Mouse (Mus musculus) liver, adult 2 months (tissue): ENCODE results near the gene Gm20388. TPM values are rescaled to one million over a fixed set of nuclear protein-coding genes. Genes with fewer than 3 reads are reported as not detected.
A peak's percentile ranks its signal among the peaks of the same experiment; 100 is the strongest.

Experiments used
- DNase-seq: peaks from one replicate; pipeline ENCODE4 v3.0.0-alpha.2; 2011; ENCODE audit warnings: low read depth, low spot score; ENCODE audit errors: extremely low read depth
- H3K27ac ChIP-seq: fragments of 200-500 bp; replicated peaks from 2 replicates; pipeline ENCODE4 v1.5.1; 2012; ENCODE audit warnings: low read depth, mild to moderate bottlenecking, control low read depth, inconsistent platforms, low read length; ENCODE audit not compliant: insufficient read depth
- H3K27me3 ChIP-seq: fragments of 200-500 bp; 2 replicates; pipeline ENCODE4 v1.6.1; 2012; ENCODE audit warnings: mild to moderate bottlenecking, moderate library complexity, low read length, inconsistent platforms; ENCODE audit not compliant: control insufficient read depth, insufficient read depth
- H3K36me3 ChIP-seq: fragments of 200-500 bp; 2 replicates; pipeline ENCODE4 v1.6.1; 2012; ENCODE audit warnings: low read length, inconsistent platforms; ENCODE audit not compliant: control insufficient read depth, insufficient read depth
- H3K4me1 ChIP-seq: fragments of 200-500 bp; 2 replicates; pipeline ENCODE4 v1.6.1; 2011; ENCODE audit warnings: low read length; ENCODE audit not compliant: control insufficient read depth, insufficient read depth
- H3K4me3 ChIP-seq: fragments of 200-500 bp; 2 replicates; pipeline ENCODE4 v1.5.1; 2011; ENCODE audit warnings: low read depth, mild to moderate bottlenecking, control low read depth, low read length, moderate library complexity; ENCODE audit not compliant: insufficient read depth
- H3K79me2 ChIP-seq: fragments of 200-500 bp; 2 replicates; pipeline ENCODE4 v1.6.1; 2012; ENCODE audit warnings: inconsistent platforms, mild to moderate bottlenecking, low read length, moderate library complexity; ENCODE audit not compliant: control insufficient read depth, insufficient read depth
- H3K9ac ChIP-seq: fragments of 200-500 bp; 2 replicates; pipeline ENCODE4 v1.6.1; 2012; ENCODE audit warnings: low read depth, mild to moderate bottlenecking, control low read depth, inconsistent platforms, low read length
- CTCF ChIP-seq: fragments of 200-500 bp; IDR thresholded peaks from 2 replicates; pipeline ENCODE4 v1.5.1; 2011; ENCODE audit warnings: low read depth, low read length, control low read depth
- POLR2A ChIP-seq: fragments of 200-500 bp; IDR thresholded peaks from 2 replicates; pipeline ENCODE4 v1.6.1; 2011; ENCODE audit warnings: low read length, control low read depth; ENCODE audit not compliant: insufficient read depth; ENCODE audit errors: extremely low read depth
- WGBS: fragments of 180-500 bp; shearing (Covaris S2); methylation state at CpG from one replicate; pipeline ENCODE4 v1.1.7; 2018; 5-methylcytosine and 5-hydroxymethylcytosine counted together
- polyA plus RNA-seq: library from polyadenylated mRNA; depleted of rRNA; stranded (reverse); fragments of >200 nt; gene quantifications from 2 replicates; pipeline ENCODE4 v1.2.3, GENCODE M21; 2012
- total RNA-seq: library from RNA; depleted of rRNA; stranded (reverse); fragments of >200 nt; gene quantifications from 2 replicates; pipeline ENCODE4 v1.2.3, GENCODE M21; 2014

Gm20388 gene
- total and polyA plus RNA-seq, 2 experiments: 6.4 to 19.9 TPM

DNA sequence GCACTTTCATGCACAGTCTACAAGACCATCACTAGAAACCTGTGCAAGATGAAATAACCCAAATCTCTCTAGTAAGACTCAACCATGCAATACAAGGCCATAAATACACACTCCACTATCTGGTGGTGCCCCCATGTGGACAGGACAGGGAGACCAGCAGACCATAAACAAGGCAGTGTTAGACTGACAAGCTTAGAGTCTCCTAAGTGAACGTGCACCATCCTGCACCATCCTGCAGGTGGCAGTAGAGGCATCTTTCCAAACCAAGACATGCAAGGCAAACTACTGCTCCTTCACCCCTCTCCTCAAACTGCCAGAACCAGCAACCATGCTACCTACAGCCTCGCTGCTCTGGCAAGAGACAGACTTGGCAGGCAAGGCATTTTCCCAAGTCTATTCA lies 4014.1 kb downstream of the Gm20388 start:
- Histone ChIP-seq H3K36me3 (peaks cover 12% of the 10 kb centered on the region; the same call in 1 of the 2 replicates), H3K27me3 (no peaks in the 10 kb centered on the region), H3K4me3 (no peak overlapping the region; the same call in 1 of the 2 replicates), H3K9ac (no peak overlapping the region), H3K4me1 (no peaks in the 10 kb centered on the region), H3K79me2 (no peaks in the 10 kb centered on the region), H3K27ac (no peak overlapping the region)
- DNase-seq: peak; percentile 65
- TF ChIP-seq CTCF (peak; percentile 85), POLR2A (no peak)
- 15% methylated on average over 2 of the region's 2 CpGs for WGBS

DNA sequence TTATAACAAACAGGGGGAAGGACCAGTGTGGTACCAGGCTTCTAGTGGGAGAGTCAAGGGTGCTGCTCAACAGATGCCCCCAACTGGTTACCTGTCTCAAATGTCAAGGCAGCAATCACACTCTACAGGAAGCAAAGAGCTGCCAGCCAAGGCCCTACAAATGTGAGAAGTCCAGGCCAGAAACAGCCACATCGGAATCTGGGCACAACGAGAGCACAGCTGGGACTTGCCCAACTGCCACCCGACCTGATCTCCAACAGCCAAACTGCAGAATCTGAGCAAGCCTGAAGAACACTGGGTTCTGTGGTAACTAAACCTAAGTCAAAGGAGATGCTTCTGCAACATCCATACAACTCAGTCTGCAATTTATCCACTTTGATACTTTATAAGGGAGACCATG lies 4015.0 kb downstream of the Gm20388 start:
- 86% methylated on average over 3 of the region's 3 CpGs for WGBS
- TF ChIP-seq POLR2A: no peak
- TF ChIP-seq CTCF: no peak
- Histone ChIP-seq H3K36me3 (peaks cover 15% of the 10 kb centered on the region; the same call in 1 of the 2 replicates), H3K27ac (no peak overlapping the region), H3K4me3 (no peak overlapping the region), H3K27me3 (no peaks in the 10 kb centered on the region), H3K4me1 (no peaks in the 10 kb centered on the region), H3K79me2 (no peaks in the 10 kb centered on the region), H3K9ac (no peak overlapping the region)
- DNase-seq: no peak

GRCm38 (mm10) chr8:123929026-123929425 lies 4018.4 kb downstream of the Gm20388 start:
- no peak for DNase-seq
- H3K9ac ChIP-seq: no peak overlapping the region
- H3K27ac ChIP-seq: no peak overlapping the region
- peaks cover 17% of the 10 kb centered on the region for H3K36me3 ChIP-seq
- no peak for TF ChIP-seq POLR2A
- no peak for TF ChIP-seq CTCF
- no peaks in the 10 kb centered on the region for H3K79me2 ChIP-seq
- H3K4me1 ChIP-seq: no peaks in the 10 kb centered on the region
- 88% methylated on average over 7 of the region's 7 CpGs for WGBS
- no peaks in the 10 kb centered on the region for H3K27me3 ChIP-seq
- H3K4me3 ChIP-seq: no peak overlapping the region

DNA sequence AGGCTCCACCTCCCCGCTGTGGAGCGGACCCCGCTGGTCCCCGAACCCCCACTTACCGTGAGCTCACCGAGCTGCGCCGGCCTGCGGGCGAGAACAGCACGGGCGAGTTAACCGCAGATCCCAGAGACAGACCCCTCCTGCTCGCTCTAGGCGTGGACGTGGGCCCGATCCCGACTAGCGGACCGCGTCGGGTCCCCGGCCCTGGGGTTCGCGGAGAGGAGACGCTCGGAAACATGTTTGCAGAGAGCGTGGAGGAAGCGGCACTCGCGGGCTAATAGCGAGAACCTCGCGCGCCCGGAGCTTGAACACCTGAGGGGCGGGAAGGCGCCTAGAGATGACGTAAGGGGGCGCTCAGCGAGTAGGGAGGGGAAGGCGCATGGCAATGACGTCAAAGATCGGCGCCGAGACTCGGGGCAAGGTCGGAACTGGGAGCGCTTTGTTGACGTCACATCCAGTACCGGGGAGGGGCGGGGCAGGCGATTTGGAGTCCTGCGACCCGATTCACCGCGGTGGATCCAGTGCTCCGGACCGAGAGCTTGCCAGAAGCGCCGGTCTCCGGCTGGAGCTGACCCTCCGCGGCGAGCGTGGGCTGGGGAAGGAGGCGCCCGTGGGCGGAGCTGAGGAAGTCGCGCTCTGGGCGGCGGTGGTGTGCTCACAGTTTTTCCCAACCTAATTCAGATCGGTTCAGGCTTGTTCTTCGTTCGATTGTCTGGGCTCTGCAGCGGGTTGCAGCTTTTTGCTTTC lies 4038.5 kb downstream of the Gm20388 start, which contains the start of gene Nup133:
Gene Nup133 (minus strand): TSS at position 324 of the 744 bp plus-strand sequence.
- H3K36me3 ChIP-seq: peaks cover 19% of the 10 kb centered on the region; the same call in 1 of the 2 replicates
- DNase-seq: peak; percentile 90

DNA sequence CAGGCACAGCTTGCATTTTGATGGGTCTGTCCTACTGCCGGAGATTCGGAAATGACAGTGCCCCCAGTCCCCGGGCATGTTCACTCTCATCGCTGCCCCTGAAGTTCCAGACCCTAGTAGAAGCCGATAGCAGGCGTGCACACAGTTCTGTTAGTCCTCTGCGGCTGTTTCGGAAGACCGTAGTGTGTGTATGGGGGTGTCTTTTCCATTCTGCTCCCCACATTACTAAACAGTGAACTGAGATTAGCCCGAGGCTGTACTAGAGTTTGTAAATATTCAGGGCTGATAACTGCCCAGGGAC lies 4039.0 kb downstream of the Gm20388 start:
- H3K27me3 ChIP-seq: no peaks in the 10 kb centered on the region
- peak overlapping the region; percentile 90 for H3K9ac ChIP-seq
- peak overlapping the region; percentile 99 for H3K4me3 ChIP-seq
- peak overlapping the region; percentile 72 for H3K27ac ChIP-seq
- WGBS: 2% methylated on average over 10 of the region's 10 CpGs
- H3K4me1 ChIP-seq: peaks cover 4% of the 10 kb centered on the region
- H3K36me3 ChIP-seq: peaks cover 22% of the 10 kb centered on the region; the same call in 1 of the 2 replicates
- TF ChIP-seq CTCF (no peak), POLR2A (no peak)
- no peak for DNase-seq
- H3K79me2 ChIP-seq: no peaks in the 10 kb centered on the region

More for the DNA sequence above, 4038.5 kb downstream of the Gm20388 start, which contains the start of gene Nup133:
- H3K9ac ChIP-seq: peak within 1 kb of the TSS; percentile 90
- H3K79me2 ChIP-seq: no peaks in the 10 kb centered on the region
- under 1% methylated on average over 77 of the region's 77 CpGs for WGBS
- H3K4me3 ChIP-seq: peak within 1 kb of the TSS; percentile 99
- TF ChIP-seq CTCF: no peak
- TF ChIP-seq POLR2A: peak; percentile 59; the same call in 1 of the 2 replicates
- no peaks in the 10 kb centered on the region for H3K27me3 ChIP-seq
- H3K4me1 ChIP-seq: peaks cover 4% of the 10 kb centered on the region
- H3K27ac ChIP-seq: peak within 1 kb of the TSS; percentile 72

GRCm38 (mm10) chr8:123950077-123950802 lies 4039.6 kb downstream of the Gm20388 start:
- H3K4me3 ChIP-seq: peak overlapping the region; percentile 99
- TF ChIP-seq POLR2A: no peak
- peak; percentile 58; the same call in 1 of the 2 replicates for TF ChIP-seq CTCF
- H3K4me1 ChIP-seq: peaks cover 4% of the 10 kb centered on the region
- H3K9ac ChIP-seq: peak overlapping the region; percentile 90
- 32% methylated on average over 10 of the region's 10 CpGs for WGBS
- peak overlapping the region; percentile 72 for H3K27ac ChIP-seq
- DNase-seq: peak; percentile 63
- H3K79me2 ChIP-seq: no peaks in the 10 kb centered on the region
- peaks cover 19% of the 10 kb centered on the region; the same call in 1 of the 2 replicates for H3K36me3 ChIP-seq
- H3K27me3 ChIP-seq: no peaks in the 10 kb centered on the region
